Mouse (Mus musculus): ENCODE measurements at regions not wholly inside any gene's neighbourhood (a gene's known extent, or its start where the extent isn't known, plus 50 kb on each side); places are given as distances from the start of the nearest gene placed in this dataset.

- no peak for DNase-seq (ENCODE audit: low spot score in 2 of 2)
Observed at GRCm38 (mm10) chr3:61064720-61065119, 62.1 kb downstream of the P2ry1 start.

DNA sequence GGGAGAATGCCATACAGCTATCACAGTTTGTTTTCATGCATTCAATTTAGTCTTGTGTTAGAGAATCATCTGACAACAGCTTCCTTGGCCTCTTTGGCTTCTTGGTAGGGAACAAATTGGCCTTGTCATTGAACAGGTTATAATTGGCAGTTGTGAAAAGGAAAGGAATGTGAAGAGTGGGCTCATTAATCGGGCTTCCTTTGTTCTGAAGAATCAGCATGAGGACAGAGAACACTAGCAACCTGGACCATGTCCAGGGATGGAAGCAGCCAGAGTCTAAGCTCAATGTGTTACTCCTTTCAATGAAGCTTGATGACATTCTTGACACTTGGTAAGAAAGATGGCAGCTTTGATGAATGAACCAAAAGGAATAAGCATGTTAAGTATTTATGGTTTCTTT lies 64.5 kb downstream of the P2ry1 start:
- no peak for DNase-seq (ENCODE audit: low spot score in 2 of 2)

DNA sequence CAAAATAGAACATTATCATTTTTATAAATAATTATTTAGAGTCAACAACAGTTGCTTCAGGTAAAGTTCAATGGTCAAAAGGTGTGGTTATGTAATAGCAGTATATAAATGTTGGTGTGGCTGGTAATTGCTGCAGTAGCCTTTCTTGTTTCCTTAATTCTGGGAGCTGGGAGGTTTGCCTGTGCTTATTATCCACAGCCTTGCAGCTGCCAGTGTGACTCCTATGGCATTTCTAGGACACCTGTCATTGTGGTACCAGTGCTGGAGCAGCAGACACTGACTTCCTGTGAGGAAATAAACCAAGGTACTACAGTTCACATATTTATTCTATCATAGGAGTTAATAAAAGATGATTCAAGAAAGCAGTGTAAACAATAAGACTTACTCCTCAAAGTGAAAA lies 65.6 kb downstream of the P2ry1 start:
- DNase-seq (ENCODE audit: low spot score in 2 of 2): no peak

GRCm38 (mm10) chr3:61071041-61071440 lies 68.4 kb downstream of the P2ry1 start:
- DNase-seq (ENCODE audit: low spot score in 2 of 2): no peak

GRCm38 (mm10) chr3:61072330-61072729 lies 69.7 kb downstream of the P2ry1 start:
- DNase-seq (ENCODE audit: low spot score in 2 of 2): no peak

DNA sequence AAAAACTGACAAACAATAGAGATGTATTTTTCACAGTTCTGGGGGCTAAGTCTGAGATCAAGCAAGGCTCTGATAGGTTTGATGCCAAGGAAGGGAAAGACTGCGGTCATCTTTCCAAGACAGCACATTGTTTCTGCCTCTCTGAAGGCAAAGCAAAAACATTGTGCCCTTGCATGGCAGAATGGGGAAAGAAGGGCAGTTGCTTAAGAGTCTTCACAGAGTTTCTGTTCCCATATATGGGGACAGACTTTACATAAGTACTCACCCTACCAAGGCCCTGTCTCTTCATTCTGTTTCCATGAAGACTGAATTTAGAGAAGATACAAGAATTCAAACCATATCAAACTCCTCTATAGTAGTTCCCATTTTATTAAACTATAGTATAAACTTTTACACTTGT lies 70.5 kb downstream of the P2ry1 start:
- DNase-seq (ENCODE audit: low spot score in 2 of 2): no peak

GRCm38 (mm10) chr3:61073806-61074205 lies 71.2 kb downstream of the P2ry1 start:
- no peak for DNase-seq (ENCODE audit: low spot score in 2 of 2)

- no peak for DNase-seq (ENCODE audit: low spot score in 2 of 2)
Observed at GRCm38 (mm10) chr3:61075839-61076238, 73.2 kb downstream of the P2ry1 start.

DNA sequence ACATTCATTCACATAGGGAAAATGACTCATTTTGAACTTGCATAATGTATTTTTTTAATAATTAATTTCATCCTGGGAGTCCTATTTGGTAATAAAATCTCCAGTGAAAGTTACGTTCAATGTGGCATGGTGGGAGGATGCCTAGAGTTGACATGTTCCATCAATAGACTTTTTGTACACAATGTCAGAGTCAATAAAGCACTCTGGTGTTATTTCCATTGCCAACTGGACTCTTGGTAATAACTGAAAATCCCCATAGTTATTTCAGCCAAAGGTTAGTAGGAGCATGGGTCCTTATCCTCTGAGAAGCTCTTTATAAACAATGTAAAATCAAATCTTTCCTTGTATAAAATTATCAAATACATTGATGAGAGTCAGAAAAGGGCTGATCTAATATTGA lies 87.3 kb downstream of the P2ry1 start:
- DNase-seq (ENCODE audit: low spot score in 2 of 2): no peak

DNA sequence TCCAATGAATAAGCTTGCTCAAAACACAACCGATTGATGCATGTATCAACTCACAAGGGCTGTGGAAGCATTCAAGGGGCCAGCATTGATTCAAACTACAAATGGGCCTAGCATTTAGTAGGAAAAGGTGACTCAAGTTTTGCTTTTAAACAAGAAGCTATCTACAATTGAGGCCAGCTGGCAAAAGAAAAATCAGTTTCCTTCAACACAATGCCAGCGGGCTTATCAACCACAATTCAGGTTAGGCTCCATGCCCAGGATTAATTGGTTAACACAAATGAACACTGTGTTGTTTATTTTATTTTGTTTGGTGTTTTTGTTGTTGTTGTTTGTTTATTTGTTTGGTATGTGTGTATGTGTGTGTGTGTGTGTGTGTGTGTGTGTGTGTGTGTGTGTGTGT lies 89.4 kb downstream of the P2ry1 start:
- no peak for DNase-seq (ENCODE audit: low spot score in 2 of 2)

- no peak for DNase-seq (ENCODE audit: low spot score in 2 of 2)
Observed at GRCm38 (mm10) chr3:61116364-61116763, 113.8 kb downstream of the P2ry1 start.

- DNase-seq (ENCODE audit: low spot score in 2 of 2): no peak
Observed at GRCm38 (mm10) chr3:61133096-61133495, 130.5 kb downstream of the P2ry1 start.

- DNase-seq (ENCODE audit: low spot score in 2 of 2): no peak
Observed at GRCm38 (mm10) chr3:61154087-61154486, 151.5 kb downstream of the P2ry1 start.

DNA sequence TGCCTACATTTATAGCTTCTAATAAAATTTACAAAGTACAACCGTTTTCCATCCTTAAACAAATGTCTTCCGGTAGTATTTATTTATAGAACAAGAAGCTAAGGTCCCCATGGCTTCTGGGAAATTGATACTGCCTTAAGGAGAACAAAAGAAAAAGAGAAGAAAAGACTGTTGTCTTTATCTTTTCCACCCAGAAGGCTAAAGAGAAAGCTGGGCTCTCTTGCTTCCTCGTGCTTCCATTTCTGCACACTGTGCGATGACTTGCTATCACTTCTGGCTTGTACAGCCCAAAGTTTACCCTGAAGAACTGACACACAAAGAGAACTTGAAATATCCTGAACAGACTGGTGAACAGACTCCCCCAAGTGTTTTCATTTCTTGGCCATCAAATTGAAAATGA lies 157.2 kb downstream of the P2ry1 start:
- DNase-seq (ENCODE audit: low spot score in 2 of 2): no peak

- DNase-seq (ENCODE audit: low spot score in 2 of 2): no peak
Observed at GRCm38 (mm10) chr3:61161384-61161783, 158.8 kb downstream of the P2ry1 start.

- no peak for DNase-seq (ENCODE audit: low spot score in 2 of 2)
Observed at GRCm38 (mm10) chr3:61185789-61186188, 175.6 kb upstream of the Rap2b start.

DNA sequence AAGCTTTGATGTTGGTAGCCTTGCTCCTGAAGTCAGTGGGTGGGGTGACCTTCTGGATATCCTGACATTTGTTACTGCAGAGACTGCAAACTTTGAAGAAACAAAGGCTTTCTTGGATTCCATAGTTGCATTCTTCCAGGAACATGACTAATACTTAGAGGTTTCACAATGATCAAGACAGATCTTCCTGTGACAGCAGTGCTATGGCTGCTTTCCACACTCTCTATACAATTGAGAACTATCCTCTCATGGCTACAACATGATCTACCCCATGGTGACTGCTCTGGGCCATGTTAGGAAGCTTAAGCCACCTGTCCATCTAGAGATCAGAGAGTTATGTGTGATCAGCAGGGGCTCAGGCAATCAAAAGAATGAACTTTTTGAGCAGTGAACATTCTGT lies 172.8 kb upstream of the Rap2b start:
- no peak for DNase-seq (ENCODE audit: low spot score in 2 of 2)

- DNase-seq (ENCODE audit: low spot score in 2 of 2): no peak
Observed at GRCm38 (mm10) chr3:61216562-61216961, 144.9 kb upstream of the Rap2b start.

- DNase-seq (ENCODE audit: low spot score in 2 of 2): no peak
Observed at GRCm38 (mm10) chr3:61224505-61224904, 136.9 kb upstream of the Rap2b start.

DNA sequence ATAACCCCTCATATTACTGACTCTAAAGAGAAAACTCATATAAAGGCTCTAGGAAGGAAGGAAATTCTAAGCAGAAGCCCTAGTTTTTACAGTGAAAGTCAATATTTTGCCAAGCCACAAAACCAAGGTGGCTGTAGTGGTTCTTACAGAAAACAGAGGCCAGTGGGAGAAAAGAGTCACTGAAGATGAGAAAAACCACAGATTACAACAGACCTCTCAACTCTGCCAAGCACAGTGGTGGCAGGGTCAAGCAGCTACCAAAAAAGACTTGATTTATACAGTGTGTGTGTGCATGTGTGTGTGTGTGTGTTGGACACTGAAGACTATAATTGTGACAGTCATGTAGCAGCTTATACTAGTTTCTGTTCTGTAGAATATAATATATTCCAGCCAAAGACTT lies 136.4 kb upstream of the Rap2b start:
- no peak for DNase-seq (ENCODE audit: low spot score in 2 of 2)

DNA sequence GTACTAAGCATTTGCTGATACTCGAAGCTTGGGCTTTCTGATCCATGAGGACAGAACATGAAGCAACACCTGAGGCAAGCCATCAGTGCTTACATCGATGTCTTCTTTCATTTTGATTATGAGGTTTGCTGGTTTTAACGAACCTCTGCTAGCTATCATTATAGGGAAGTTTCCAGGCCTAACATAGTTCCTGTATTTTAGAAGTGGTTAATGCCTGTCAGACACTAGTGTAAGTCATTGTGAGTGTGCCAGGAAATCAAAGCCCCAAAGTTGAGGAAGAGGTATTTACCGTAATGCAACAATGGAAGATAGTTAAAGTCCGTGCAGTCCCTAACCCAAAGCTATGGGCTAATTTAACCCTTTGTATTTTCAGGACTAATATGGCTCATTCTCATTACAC lies 120.1 kb upstream of the Rap2b start:
- DNase-seq (ENCODE audit: low spot score in 2 of 2): no peak

DNA sequence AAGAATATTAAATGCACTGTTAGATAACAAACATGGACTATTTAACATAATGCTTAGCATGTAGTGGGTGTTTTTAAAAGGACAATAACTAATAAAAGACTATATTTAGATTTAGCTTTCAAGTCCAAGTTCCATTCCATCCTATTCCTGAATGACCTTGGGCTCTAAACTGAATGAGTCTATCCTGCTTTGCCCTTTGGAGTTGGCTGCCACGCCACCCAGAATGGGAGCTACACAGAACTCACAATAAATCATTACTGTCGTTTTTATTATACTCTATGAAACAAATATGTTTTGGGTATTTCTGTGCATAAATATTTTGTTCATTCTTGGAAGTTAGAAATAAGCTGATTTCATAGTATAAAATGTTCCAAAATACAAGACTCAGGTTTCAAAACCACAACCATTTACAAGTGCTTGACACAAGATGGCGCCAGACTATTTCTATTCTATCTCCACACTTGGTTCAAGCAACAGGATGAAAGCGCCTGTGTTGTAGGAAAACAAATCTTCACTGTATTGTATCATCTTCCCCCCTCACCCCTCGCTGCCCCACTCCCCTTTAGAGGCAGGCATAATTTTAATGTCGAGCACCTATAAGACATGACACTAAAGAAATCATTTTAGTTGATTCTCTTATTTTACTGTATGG lies 117.4 kb upstream of the Rap2b start:
- DNase-seq (ENCODE audit: low spot score in 2 of 2): peak; percentile 48 to 60

DNA sequence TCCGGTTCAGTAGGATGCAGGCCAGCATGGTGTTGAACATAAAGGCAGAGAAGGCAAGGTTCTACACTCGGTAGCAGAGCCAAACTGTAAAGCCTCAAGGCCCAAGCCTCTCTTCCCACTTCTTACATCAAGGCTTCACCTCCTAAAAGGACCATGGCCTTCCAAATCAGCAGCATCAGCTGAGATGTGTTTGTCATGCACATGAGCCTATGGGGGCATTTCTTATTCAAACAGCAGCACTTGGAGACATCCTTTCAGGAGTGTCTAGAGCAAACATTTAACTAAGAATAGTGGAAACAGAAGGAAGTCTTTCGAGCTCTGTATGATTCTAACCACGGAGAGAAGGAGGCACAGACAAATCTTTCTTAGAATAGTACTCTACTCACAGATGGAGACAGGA lies 115.0 kb upstream of the Rap2b start:
- DNase-seq (ENCODE audit: low spot score in 2 of 2): no peak

DNA sequence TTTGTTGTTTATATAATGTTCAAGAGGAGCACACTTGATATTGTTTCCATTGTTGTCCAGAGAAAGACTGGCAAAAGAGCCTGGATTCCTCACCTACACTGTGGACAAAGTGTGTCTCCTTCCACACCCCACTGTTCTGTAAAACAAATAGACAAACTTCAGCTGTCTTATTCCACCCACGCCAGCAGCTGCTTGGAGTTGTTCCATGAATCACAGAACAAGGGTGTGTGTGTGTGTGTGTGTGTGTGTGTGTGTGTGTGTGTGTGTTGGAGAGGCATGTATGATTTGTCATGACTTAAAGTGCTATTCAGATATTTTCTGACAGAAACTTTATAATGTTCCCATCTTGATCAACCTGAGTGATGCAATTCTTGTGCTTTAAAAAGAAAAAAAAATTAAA lies 114.1 kb upstream of the Rap2b start:
- DNase-seq (ENCODE audit: low spot score in 2 of 2): peak in 1 of 2 experiments; percentile 7

All from left cerebral cortex, adult 18-20 months (tissue).